Mouse (Mus musculus): ENCODE results near the gene Castor2.

The Castor2 gene

GRCm38 (mm10) chr5:134101883-134102282 lies 2.4 kb downstream of the Castor2 start:
- DNase-seq (ENCODE audit: low read depth, low spot score), result no peak

GRCm38 (mm10) chr5:134102720-134103119 lies 3.2 kb downstream of the Castor2 start:
- DNase-seq (ENCODE audit: low read depth, low spot score), result no peak

- no peak for DNase-seq (ENCODE audit: low read depth, low spot score)
These were observed 6.3 kb downstream of the Castor2 start for GRCm38 (mm10) chr5:134105829-134106228.

GRCm38 (mm10) chr5:134114981-134115380 lies 15.5 kb downstream of the Castor2 start:
- DNase-seq (ENCODE audit: low read depth, low spot score), result no peak

- DNase-seq (ENCODE audit: low read depth, low spot score), result no peak
These were observed 16.2 kb downstream of the Castor2 start for GRCm38 (mm10) chr5:134115639-134116259.

- DNase-seq (ENCODE audit: low read depth, low spot score), result no peak
These were observed 19.4 kb downstream of the Castor2 start for GRCm38 (mm10) chr5:134118798-134119407.

GRCm38 (mm10) chr5:134119481-134120120 lies 20.1 kb downstream of the Castor2 start:
- DNase-seq (ENCODE audit: low read depth, low spot score), result no peak

GRCm38 (mm10) chr5:134120135-134120534 lies 20.6 kb downstream of the Castor2 start:
- no peak for DNase-seq (ENCODE audit: low read depth, low spot score)

- no peak for DNase-seq (ENCODE audit: low read depth, low spot score)
These were observed 21.8 kb downstream of the Castor2 start for GRCm38 (mm10) chr5:134121138-134121892.

GRCm38 (mm10) chr5:134121893-134122259 lies 22.4 kb downstream of the Castor2 start:
- no peak for DNase-seq (ENCODE audit: low read depth, low spot score)

GRCm38 (mm10) chr5:134123846-134124245 lies 24.3 kb downstream of the Castor2 start:
- DNase-seq (ENCODE audit: low read depth, low spot score), result no peak

- DNase-seq (ENCODE audit: low read depth, low spot score), result no peak
These were observed 26.7 kb downstream of the Castor2 start for GRCm38 (mm10) chr5:134126232-134126631.

GRCm38 (mm10) chr5:134131586-134131985 lies 32.1 kb downstream of the Castor2 start:
- no peak for DNase-seq (ENCODE audit: low read depth, low spot score)

- no peak for DNase-seq (ENCODE audit: low read depth, low spot score)
These were observed 36.5 kb downstream of the Castor2 start for GRCm38 (mm10) chr5:134136022-134136421.

GRCm38 (mm10) chr5:134137933-134138332 lies 38.4 kb downstream of the Castor2 start:
- no peak for DNase-seq (ENCODE audit: low read depth, low spot score)

GRCm38 (mm10) chr5:134139429-134139828 lies 39.9 kb downstream of the Castor2 start:
- DNase-seq (ENCODE audit: low read depth, low spot score), result no peak

GRCm38 (mm10) chr5:134141236-134141635 lies 41.7 kb downstream of the Castor2 start:
- DNase-seq (ENCODE audit: low read depth, low spot score), result no peak

GRCm38 (mm10) chr5:134142381-134142780 lies 42.9 kb downstream of the Castor2 start:
- no peak for DNase-seq (ENCODE audit: low read depth, low spot score)

GRCm38 (mm10) chr5:134144986-134145385 lies 45.5 kb downstream of the Castor2 start:
- DNase-seq (ENCODE audit: low read depth, low spot score), result no peak

GRCm38 (mm10) chr5:134147194-134147753 lies 47.8 kb downstream of the Castor2 start:
- DNase-seq (ENCODE audit: low read depth, low spot score), result no peak

- no peak for DNase-seq (ENCODE audit: low read depth, low spot score)
These were observed 48.6 kb downstream of the Castor2 start for GRCm38 (mm10) chr5:134148153-134148552.

- DNase-seq (ENCODE audit: low read depth, low spot score), result no peak
These were observed 52.4 kb downstream of the Castor2 start for GRCm38 (mm10) chr5:134151895-134152294.
